Comparison of ENCODE assay signal across 12 mouse cellular contexts in the genomic region with DNA sequence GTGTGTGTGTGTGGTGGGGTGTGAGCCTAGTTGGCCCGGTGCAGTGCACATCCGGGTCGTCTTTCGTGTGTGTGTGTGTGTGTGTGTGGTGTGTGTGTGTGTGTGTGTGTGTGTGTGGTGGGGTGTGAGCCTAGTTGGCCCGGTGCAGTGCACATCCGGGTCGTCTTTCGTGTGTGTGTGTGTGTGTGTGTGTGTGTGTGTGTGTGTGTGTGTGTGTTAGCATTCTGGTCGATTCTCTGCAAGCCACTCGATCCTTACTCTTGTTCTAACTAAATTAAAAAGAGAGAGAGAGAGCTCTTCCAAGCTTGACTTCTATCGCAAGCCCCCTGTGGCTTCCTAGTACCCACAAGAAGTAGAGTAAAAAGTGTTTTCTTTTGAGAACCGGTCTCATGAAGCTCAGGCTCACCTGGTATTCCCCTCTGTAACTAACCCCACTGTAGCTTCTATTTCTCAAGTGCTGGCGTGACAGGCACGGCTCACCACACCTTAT. TPM values are rescaled to one million over a fixed set of nuclear protein-coding genes. Genes with fewer than 3 reads are reported as not detected.
DNase-seq lines count a peak whose midpoint lies in the region; ATAC-seq and TF ChIP-seq lines count a peak whose summit lies in the region.
"Not testable (repeated sequence)": the region's sequence is repeated elsewhere in the genome, so short reads cannot be mapped to it uniquely, and the experiment has no call there.
"Had no signal": no experiment of that assay in that cellular context is flagged by ENCODE, and none has a peak within 500 bp of the region (broad histone marks: within the 10 kb centered on the region; RNA-seq: fewer than 3 reads in every experiment).

No protein-coding gene starts in this region.

- not testable (repeated sequence) for TF ChIP-seq EP300 in heart, adult 2 months (IDR thresholded peaks at IDR 0.05; ENCODE audit: insufficient read depth, low read depth, low read length)

- H3K27ac ChIP-seq in bone marrow macrophage, adult 2 months (ENCODE audit: insufficient read depth, low read depth, low read length): peak overlapping the region; percentile 9; the same call in 1 of the 2 replicates
- H3K27ac ChIP-seq in heart, adult 2 months: peak overlapping the region; percentile 71
- peak overlapping the region; percentile 44; the same call in 1 of the 2 replicates for H3K27ac ChIP-seq in left cerebral cortex, adult 2 months
- H3K27ac ChIP-seq in lung, embryonic 16.5 days (ENCODE audit: low read length): peak overlapping the region; percentile 50; the same call in 1 of the 2 replicates
- H3K27ac ChIP-seq in testis, adult 2 months (ENCODE audit: control insufficient read depth, insufficient read depth, low read depth, low read length): peak overlapping the region; percentile 10; the same call in 1 of the 2 replicates

- peaks cover 10% of the 10 kb centered on the region; the same call in 1 of the 2 replicates for H3K4me1 ChIP-seq in bone marrow macrophage, adult 2 months (ENCODE audit: control insufficient read depth, insufficient read depth, low read length)
- H3K4me1 ChIP-seq in heart, adult 2 months (ENCODE audit: control insufficient read depth, insufficient read depth, low read length): not testable (repeated sequence)
- H3K4me1 ChIP-seq in lung, embryonic 16.5 days (replicated peaks; ENCODE audit: control insufficient read depth, insufficient read depth, low read length): peaks cover 23% of the 10 kb centered on the region
- H3K4me1 ChIP-seq in testis, adult 2 months (ENCODE audit: control insufficient read depth, insufficient read depth, low read length): peaks cover 23% of the 10 kb centered on the region

- intact Hi-C loops in heart, adult 2 months (cut with DNase I): not testable (repeated sequence)
- intact Hi-C loops in left cerebral cortex, adult 2 months (cut with DNase I): loop anchor here (2.0 to 5.0 kb wide), 2 partner anchors 33 to 242 kb away; no protein-coding TSS in a partner anchor

- peak overlapping the region; percentile 85 for H3K4me3 ChIP-seq in bone marrow macrophage, adult 2 months (ENCODE audit: insufficient read depth, low read length)
- not testable (repeated sequence) for H3K4me3 ChIP-seq in heart, adult 2 months; left cerebral cortex, adult 2 months; lung, embryonic 16.5 days (ENCODE audit: low read length); testis, adult 2 months (ENCODE audit: control insufficient read depth, low read depth, low read length)

- WGBS in heart, adult 2 months: 16% methylated on average over 13 of the region's 14 CpGs
- 24% methylated on average over 9 of the region's 14 CpGs for WGBS in lung, embryonic 16.5 days

- not testable (repeated sequence) for H3K27me3 ChIP-seq in heart, adult 2 months (ENCODE audit: control insufficient read depth, insufficient read depth, low read length); lung, embryonic 16.5 days (ENCODE audit: control insufficient read depth, insufficient read depth, low read depth, low read length); testis, adult 2 months (ENCODE audit: control insufficient read depth, insufficient read depth, low read length)

- not testable (repeated sequence) for TF ChIP-seq CTCF in bone marrow macrophage, adult 2 months (IDR thresholded peaks at IDR 0.05; ENCODE audit: low read depth, low read length); heart, adult 2 months (IDR thresholded peaks at IDR 0.05); left cerebral cortex, adult 2 months (IDR thresholded peaks at IDR 0.05); testis, adult 2 months (IDR thresholded peaks at IDR 0.05; ENCODE audit: control insufficient read depth, insufficient read depth, insufficient replicate concordance, low read depth, low read length)

- H3K4me2 ChIP-seq in lung, embryonic 16.5 days (ENCODE audit: low read depth, low read length): peak overlapping the region; percentile 34; the same call in 1 of the 2 replicates

- DNase-seq in CD4-positive, CD25-positive, alpha-beta regulatory T cell, adult 2 months (ENCODE audit: low read depth, low spot score): peak; percentile 76
- not testable (repeated sequence) for DNase-seq in heart, adult 2 months; left cerebral cortex, adult 2 months (ENCODE audit: extremely low spot score in 1 of 2, low spot score in 2 of 2)
- peak; percentile 86 for DNase-seq in induced T-regulatory cell, adult 2 months (ENCODE audit: low read depth)
- DNase-seq in natural killer cell, adult 2 months (ENCODE audit: low spot score in 2 of 2): peak; percentile 72

- TF ChIP-seq POLR2A in bone marrow macrophage, adult 2 months (IDR thresholded peaks at IDR 0.05; ENCODE audit: borderline replicate concordance, low read depth, low read length); heart, adult 2 months (IDR thresholded peaks at IDR 0.05; ENCODE audit: insufficient read depth, low read depth, low read length); testis, adult 2 months (IDR thresholded peaks at IDR 0.05; ENCODE audit: control insufficient read depth, low read depth, low read length): not testable (repeated sequence)

- H3K9ac ChIP-seq in heart, adult 2 months (ENCODE audit: low read depth, low read length); lung, embryonic 16.5 days (ENCODE audit: low read length): not testable (repeated sequence)

- not testable (repeated sequence) for ATAC-seq in lung, embryonic 16.5 days (ENCODE audit: low read depth)

- not testable (repeated sequence) for H3K9me3 ChIP-seq in lung, embryonic 16.5 days (ENCODE audit: control insufficient read depth, low read length)

- not testable (repeated sequence) for H3K36me3 ChIP-seq in heart, adult 2 months (ENCODE audit: control insufficient read depth, insufficient read depth, low read length); lung, embryonic 16.5 days (ENCODE audit: control insufficient read depth, insufficient read depth, low read length); testis, adult 2 months (ENCODE audit: control insufficient read depth, insufficient read depth, low read length)

- not testable (repeated sequence) for H3K79me2 ChIP-seq in heart, adult 2 months (replicated peaks; ENCODE audit: control insufficient read depth, insufficient read depth, low read length)

RNA-seq across cellular contexts. Expression of gene Pias4, which starts 1.7 kb away (rescaled TPM):
- 21.9 and 28.2 TPM in 2 replicates for polyA plus RNA-seq in bone marrow macrophage, adult 2 months (2012; ENCODE audit: insufficient read depth, insufficient read length, missing spikeins)
- 10 to 100 TPM; 14.1 to 16.5 TPM for total RNA-seq in heart, adult 2 months (2021)
- polyA plus RNA-seq in heart, adult 2 months (2012; rRNA removed): 22.3 and 23.3 TPM in 2 replicates
- total RNA-seq in left cerebral cortex, adult 2 months (2021): 10 to 100 TPM; 26.7 to 32.0 TPM
- 35.5 and 41.8 TPM in 2 replicates for polyA plus RNA-seq in lung, embryonic 16.5 days (2015; fragmentation: Nextera tagmentation; extraction: Ambion mirVana)
- polyA plus RNA-seq in testis, adult 2 months (2012; rRNA removed): 164 and 184 TPM in 2 replicates

RNA-seq across cellular contexts. Expression of gene Eef2, which starts 7.0 kb away (rescaled TPM):
- polyA plus RNA-seq in bone marrow macrophage, adult 2 months (2012; ENCODE audit: insufficient read depth, insufficient read length, missing spikeins): 877 and 1,003 TPM in 2 replicates
- 1,000 to 10,000 TPM; 1,027 to 1,244 TPM for total RNA-seq in heart, adult 2 months (2021)
- 887 and 1,187 TPM in 2 replicates for polyA plus RNA-seq in heart, adult 2 months (2012; rRNA removed)
- 100 to 1,000 TPM; 884 to 901 TPM for total RNA-seq in left cerebral cortex, adult 2 months (2021)
- polyA plus RNA-seq in lung, embryonic 16.5 days (2015; fragmentation: Nextera tagmentation; extraction: Ambion mirVana): 589 and 620 TPM in 2 replicates
- polyA plus RNA-seq in testis, adult 2 months (2012; rRNA removed): 1,507 and 1,673 TPM in 2 replicates

RNA-seq across cellular contexts. Expression of gene Dapk3, which starts 13.3 kb away (rescaled TPM):
- polyA plus RNA-seq in bone marrow macrophage, adult 2 months (2012; ENCODE audit: insufficient read depth, insufficient read length, missing spikeins): 36.4 and 39.8 TPM in 2 replicates
- 10 to 100 TPM; 27.8 to 29.0 TPM for total RNA-seq in heart, adult 2 months (2021)
- polyA plus RNA-seq in heart, adult 2 months (2012; rRNA removed): 30.6 and 35.5 TPM in 2 replicates
- 10 to 100 TPM; 74.6 to 89.4 TPM for total RNA-seq in left cerebral cortex, adult 2 months (2021)
- polyA plus RNA-seq in lung, embryonic 16.5 days (2015; fragmentation: Nextera tagmentation; extraction: Ambion mirVana): 37.5 and 40.5 TPM in 2 replicates
- polyA plus RNA-seq in testis, adult 2 months (2012; rRNA removed): 52.6 and 61.6 TPM in 2 replicates

RNA-seq across cellular contexts. Expression of gene 4930442H23Rik, which starts 14.2 kb away (rescaled TPM):
- not detected in 2 replicates for polyA plus RNA-seq in bone marrow macrophage, adult 2 months (2012; ENCODE audit: insufficient read depth, insufficient read length, missing spikeins)
- not detected for total RNA-seq in heart, adult 2 months (2021)
- not detected in 2 replicates for polyA plus RNA-seq in heart, adult 2 months (2012; rRNA removed)
- total RNA-seq in left cerebral cortex, adult 2 months (2021): not detected
- polyA plus RNA-seq in lung, embryonic 16.5 days (2015; fragmentation: Nextera tagmentation; extraction: Ambion mirVana): not detected in 2 replicates
- 1.4 and 1.8 TPM in 2 replicates for polyA plus RNA-seq in testis, adult 2 months (2012; rRNA removed)
- total RNA-seq: adrenal gland, postnatal 36 days; gastrocnemius, postnatal 10 days; layer of hippocampus, postnatal 36 days had no signal
- polyA plus RNA-seq: hindbrain, embryonic 11.5 days had no signal

RNA-seq across cellular contexts. Expression of gene Nmrk2, which starts 32.4 kb away (rescaled TPM):
- not detected in 2 replicates for polyA plus RNA-seq in bone marrow macrophage, adult 2 months (2012; ENCODE audit: insufficient read depth, insufficient read length, missing spikeins)
- 1 to 10 TPM; 8.7 to 8.8 TPM for total RNA-seq in heart, adult 2 months (2021)
- 4.7 and 6.3 TPM in 2 replicates for polyA plus RNA-seq in heart, adult 2 months (2012; rRNA removed)
- under 1 TPM in 1 of 2 experiments, not detected in 1; 0.42 TPM for total RNA-seq in left cerebral cortex, adult 2 months (2021)
- polyA plus RNA-seq in lung, embryonic 16.5 days (2015; fragmentation: Nextera tagmentation; extraction: Ambion mirVana): 0.11 and 0.31 TPM in 2 replicates
- not detected in 2 replicates for polyA plus RNA-seq in testis, adult 2 months (2012; rRNA removed)
- total RNA-seq: adrenal gland, postnatal 36 days had no signal
- polyA plus RNA-seq: hindbrain, embryonic 11.5 days had no signal

Comparison
In these comparisons a context has a peak if more than half of its experiments do, and no peak if none do; other contexts are left out.
1. H3K27ac ChIP-seq: peak in every context shown above with its lines; median percentile 71 in heart, adult 2 months; 50 in lung, embryonic 16.5 days; 44 in left cerebral cortex, adult 2 months; 10 in testis, adult 2 months; 9 in bone marrow macrophage, adult 2 months.